Mouse (Mus musculus) limb, embryonic 13.5 days (tissue): ENCODE results near the gene Cep112. TPM values are rescaled to one million over a fixed set of nuclear protein-coding genes. Genes with fewer than 3 reads are reported as not detected.
A peak's percentile ranks its signal among the peaks of the same experiment; 100 is the strongest.

ENCODE experiments used
- ATAC-seq: fragments of 200-750 bp; cut with Nextera tagmentation; 2 replicates; pipeline ENCODE4 v1.8.0; 2017; ENCODE audit warnings: low read depth, moderate number of reproducible peaks, moderate TSS enrichment; ENCODE audit not compliant: low FRiP score
- H3K27ac ChIP-seq: fragments of 300-500 bp; sonication (generic); 2 replicates; pipeline ENCODE4 v1.5.1; 2015; ENCODE audit warnings: inconsistent platforms, mild to moderate bottlenecking, moderate library complexity
- H3K27me3 ChIP-seq: fragments of 300-500 bp; sonication (generic); 2 replicates; pipeline ENCODE4 v1.6.1; 2015; ENCODE audit warnings: mild to moderate bottlenecking, inconsistent platforms
- H3K36me3 ChIP-seq: fragments of 300-500 bp; sonication (generic); 2 replicates; pipeline ENCODE4 v1.6.1; 2015; ENCODE audit warnings: inconsistent platforms, mild to moderate bottlenecking, moderate library complexity
- H3K4me1 ChIP-seq: fragments of 300-500 bp; sonication (generic); 2 replicates; pipeline ENCODE4 v1.6.1; 2015; ENCODE audit warnings: inconsistent platforms
- H3K4me2 ChIP-seq: fragments of 300-500 bp; sonication (generic); replicated peaks from 2 replicates; pipeline ENCODE4 v1.6.1; 2015; ENCODE audit warnings: inconsistent platforms, mild to moderate bottlenecking, moderate library complexity
- H3K4me3 ChIP-seq: fragments of 300-500 bp; sonication (generic); 2 replicates; pipeline ENCODE4 v1.5.1; 2015; ENCODE audit warnings: moderate library complexity, mild to moderate bottlenecking, inconsistent platforms
- H3K9ac ChIP-seq: fragments of 300-500 bp; sonication (generic); 2 replicates; pipeline ENCODE4 v1.6.1; 2015; ENCODE audit warnings: mild to moderate bottlenecking, inconsistent platforms
- H3K9me3 ChIP-seq: fragments of 300-500 bp; sonication (generic); 2 replicates; pipeline ENCODE4 v1.6.1; 2016; ENCODE audit warnings: inconsistent platforms
- WGBS: fragments of 180-500 bp; shearing (Covaris S2); methylation state at CpG from one replicate; pipeline ENCODE4 v1.1.7; 2015; 5-methylcytosine and 5-hydroxymethylcytosine counted together
- polyA plus RNA-seq: library from polyadenylated mRNA; unstranded; fragments of >200 nt; fragmentation: Nextera tagmentation; extraction: Ambion mirVana; gene quantifications from 2 replicates; pipeline ENCODE4 v1.2.1, GENCODE M21; 2015

Cep112 gene
- polyA plus RNA-seq = 19.8 and 20.7 TPM in 2 replicates

DNA sequence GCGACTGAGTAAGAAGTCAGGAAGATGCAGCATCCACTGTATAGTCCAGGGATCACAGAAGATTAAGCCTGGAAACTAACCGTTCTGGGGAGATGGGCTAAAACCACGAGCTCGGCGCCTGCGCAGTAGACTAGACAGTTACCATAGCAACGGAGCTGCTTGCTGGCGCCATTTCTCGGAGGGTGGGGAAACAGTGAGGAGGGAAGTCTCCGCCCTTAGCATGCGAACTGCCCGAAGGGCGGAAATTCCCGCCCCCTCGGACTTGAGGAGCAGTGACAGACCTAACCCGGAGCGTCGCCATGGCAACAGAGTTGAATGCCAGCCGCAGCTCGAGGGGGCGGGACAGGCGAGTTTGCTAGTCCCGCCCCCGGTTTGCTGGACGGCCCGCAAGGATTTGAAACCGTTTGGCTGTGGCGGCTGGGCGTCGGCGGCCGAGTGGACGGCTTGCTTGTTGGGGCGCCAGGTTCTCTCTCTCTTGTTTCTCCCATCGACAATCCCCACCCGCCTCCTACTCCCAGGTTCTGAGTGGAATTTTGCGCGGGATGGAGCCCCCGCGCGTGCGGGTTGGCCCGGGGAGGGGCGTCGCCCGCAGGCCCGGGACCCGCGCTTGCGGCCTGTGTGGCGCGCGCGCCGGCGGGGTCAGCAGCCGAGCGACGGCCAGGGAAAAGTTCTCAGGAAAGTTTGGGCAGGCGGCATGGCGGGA is at the start of gene Cep112:
Gene Cep112 (plus strand): TSS at position 304 of the 703 bp plus-strand sequence.
- peaks cover 18% of the 10 kb centered on the region for H3K4me1 ChIP-seq
- H3K9ac ChIP-seq = peak within 1 kb of the TSS; percentile 85
- peak; percentile 96 for ATAC-seq
- no peaks in the 10 kb centered on the region for H3K9me3 ChIP-seq
- H3K4me2 ChIP-seq = peak within 1 kb of the TSS; percentile 71
- H3K4me3 ChIP-seq = peak within 1 kb of the TSS; percentile 72
- WGBS = under 1% methylated on average over 61 of the region's 61 CpGs
- H3K27me3 ChIP-seq = no peaks in the 10 kb centered on the region
- no peak within 1 kb of the TSS for H3K27ac ChIP-seq
- H3K36me3 ChIP-seq = no peaks in the 10 kb centered on the region

DNA sequence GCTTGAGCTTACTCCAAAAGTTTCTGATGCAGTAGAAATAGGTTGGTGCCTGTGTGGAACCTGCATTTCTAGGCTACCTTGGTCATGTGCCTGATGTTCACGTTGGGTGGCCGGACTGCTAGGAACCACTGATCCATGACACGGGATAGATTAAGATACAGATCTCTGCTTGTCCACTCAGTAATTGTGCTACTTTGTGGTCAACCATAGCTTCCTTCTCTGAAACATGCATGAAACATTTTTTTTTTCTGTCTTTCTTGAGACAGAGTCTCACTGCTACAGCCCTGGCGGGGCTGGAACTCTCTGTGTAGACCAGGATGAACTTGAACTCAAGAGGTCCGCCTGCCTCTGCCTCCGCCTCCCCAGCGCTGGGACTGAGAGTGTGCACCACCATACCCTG is 48.2 kb upstream of the Cep112 start:
- 97% methylated on average over 7 of the region's 7 CpGs for WGBS

DNA sequence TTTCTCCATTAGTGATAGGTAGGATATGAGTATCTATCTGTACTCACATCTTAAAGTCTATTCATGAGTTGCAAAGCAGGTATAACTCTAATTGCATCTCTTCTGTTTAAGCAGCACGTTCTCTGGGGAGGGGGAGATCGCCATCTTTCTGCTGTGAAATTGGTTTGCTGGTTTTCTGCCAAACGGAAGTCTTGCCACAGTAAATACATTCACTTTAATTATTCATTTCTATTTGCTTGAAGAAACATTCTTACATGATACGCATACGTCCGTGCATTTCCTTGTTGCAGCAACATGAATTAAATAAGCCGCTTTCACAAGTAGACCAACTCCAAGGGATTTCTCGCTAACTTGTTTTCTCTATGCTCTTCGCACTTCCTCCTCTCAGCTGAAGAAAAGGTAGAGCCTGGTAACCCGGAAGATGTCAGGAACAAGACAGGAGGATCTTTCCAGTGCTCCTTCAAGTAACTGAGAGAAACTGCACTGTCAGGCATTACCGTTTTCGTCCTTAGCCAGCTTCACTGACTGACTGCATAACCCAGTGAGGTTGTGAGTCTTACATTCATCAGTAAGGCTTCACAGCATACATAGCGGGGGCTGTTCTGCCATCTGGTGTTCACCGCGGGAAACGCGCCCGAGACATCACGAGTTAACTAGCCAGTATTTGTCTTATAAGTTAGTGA is 47.2 kb upstream of the Cep112 start:
- Histone ChIP-seq H3K27ac (no peak overlapping the region), H3K9ac (no peak overlapping the region), H3K4me3 (no peak overlapping the region), H3K9me3 (no peaks in the 10 kb centered on the region), H3K27me3 (no peaks in the 10 kb centered on the region), H3K4me2 (no peak overlapping the region), H3K4me1 (0 out of 2 replicates have a peak, but pooled peaks cover 2% of the 10 kb centered on the region), H3K36me3 (no peaks in the 10 kb centered on the region)
- ATAC-seq = peak; percentile 69; the same call in 1 of the 2 replicates
- WGBS = 40% methylated on average over 19 of the region's 19 CpGs

More for the DNA sequence above, 48.2 kb upstream of the Cep112 start:
- Histone ChIP-seq H3K36me3 (no peaks in the 10 kb centered on the region), H3K9ac (no peak overlapping the region), H3K4me1 (0 out of 2 replicates have a peak, but pooled peaks cover 2% of the 10 kb centered on the region), H3K4me3 (no peak overlapping the region), H3K27ac (no peak overlapping the region), H3K9me3 (no peaks in the 10 kb centered on the region), H3K27me3 (no peaks in the 10 kb centered on the region), H3K4me2 (no peak overlapping the region)
- no peak for ATAC-seq

DNA sequence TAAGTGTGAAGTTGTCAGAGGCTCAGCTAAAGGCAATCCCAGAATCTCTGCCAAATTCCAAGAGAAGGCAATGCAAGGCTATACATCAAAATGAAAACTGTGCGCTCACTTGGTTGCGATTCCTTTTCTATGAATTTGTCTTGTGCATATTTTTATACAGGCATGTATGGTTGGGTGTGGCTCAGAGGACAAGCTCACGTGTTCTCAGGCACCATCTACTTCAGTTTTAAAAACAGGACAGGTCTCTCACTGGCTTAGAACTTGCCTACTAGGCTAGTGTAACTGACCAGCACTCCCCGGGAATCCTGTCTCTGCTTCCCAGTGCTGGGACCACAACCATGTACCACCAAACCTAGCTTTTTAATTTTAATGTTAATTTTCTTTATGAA is 46.6 kb upstream of the Cep112 start:
- H3K9ac ChIP-seq = no peak overlapping the region

DNA sequence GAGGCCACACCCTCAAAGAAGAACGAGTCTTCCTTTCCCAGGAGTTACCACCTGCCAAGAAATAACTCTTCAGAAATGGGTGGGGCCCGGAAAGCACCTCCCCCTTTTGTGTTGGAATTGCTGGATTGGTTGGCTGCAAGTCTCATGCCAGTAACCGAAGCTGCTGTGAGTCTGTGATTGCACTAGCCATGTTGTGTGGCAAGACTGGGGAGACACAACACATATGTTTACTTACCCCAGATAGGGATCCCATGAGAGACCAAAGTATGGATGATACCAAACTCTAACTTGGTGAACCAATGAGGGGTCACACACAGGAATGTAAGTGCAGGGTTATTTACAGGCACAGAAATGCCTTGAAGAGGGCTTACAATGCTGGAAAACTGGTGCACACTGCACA is 42.3 kb upstream of the Cep112 start:
- Histone ChIP-seq H3K9ac (no peak overlapping the region), H3K27ac (no peak overlapping the region), H3K4me2 (no peak overlapping the region), H3K27me3 (no peaks in the 10 kb centered on the region), H3K4me3 (no peak overlapping the region), H3K4me1 (0 out of 2 replicates have a peak, but pooled peaks cover 2% of the 10 kb centered on the region), H3K9me3 (no peaks in the 10 kb centered on the region), H3K36me3 (no peaks in the 10 kb centered on the region)
- WGBS = 72% methylated on average over 3 of the region's 3 CpGs
- ATAC-seq = no peak

More for the DNA sequence above, 46.6 kb upstream of the Cep112 start:
- H3K27ac ChIP-seq = no peak overlapping the region
- H3K27me3 ChIP-seq = no peaks in the 10 kb centered on the region
- H3K36me3 ChIP-seq = no peaks in the 10 kb centered on the region
- 0 out of 2 replicates have a peak, but pooled peaks cover 2% of the 10 kb centered on the region for H3K4me1 ChIP-seq
- ATAC-seq = no peak
- 80% methylated on average over 4 of the region's 4 CpGs for WGBS
- H3K4me3 ChIP-seq = no peak overlapping the region
- no peaks in the 10 kb centered on the region for H3K9me3 ChIP-seq
- no peak overlapping the region for H3K4me2 ChIP-seq

DNA sequence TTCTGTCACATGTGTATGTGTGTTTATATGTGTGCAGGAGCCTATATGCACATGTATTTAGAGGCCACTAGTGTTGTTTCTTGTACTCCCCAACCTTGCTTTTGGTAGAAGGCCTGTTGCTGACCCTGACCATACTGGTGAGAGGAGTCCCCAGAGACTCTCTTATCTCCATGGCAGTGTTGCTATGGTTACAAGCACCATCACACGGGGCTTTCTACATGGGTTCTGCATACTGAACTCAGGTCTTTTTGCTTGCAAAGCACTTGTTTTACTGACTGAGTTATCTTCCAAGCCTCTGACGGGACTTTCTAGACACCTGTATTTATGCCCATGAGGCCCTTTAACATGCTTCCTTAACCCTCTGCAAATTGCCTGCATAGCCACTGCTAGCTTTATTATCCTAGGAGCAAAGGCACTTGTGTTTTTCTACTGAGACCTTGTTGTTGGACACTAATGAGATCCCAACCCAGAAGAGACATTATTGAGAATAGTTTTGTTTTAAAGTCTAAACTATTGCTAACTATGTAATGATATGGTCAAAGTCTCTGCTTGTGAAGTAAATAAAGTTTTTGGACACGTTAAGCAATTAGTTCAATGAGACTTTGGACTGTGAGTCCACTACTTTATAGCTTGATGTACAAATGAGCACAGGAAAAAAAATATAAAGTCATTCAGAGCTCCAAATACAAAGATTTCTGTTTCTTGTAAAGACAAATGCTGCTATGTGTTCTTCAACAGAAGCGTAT is 39.9 kb upstream of the Cep112 start:
- H3K27me3 ChIP-seq = no peaks in the 10 kb centered on the region
- H3K4me3 ChIP-seq = no peak overlapping the region
- no peak overlapping the region for H3K9ac ChIP-seq
- ATAC-seq = no peak
- no peak overlapping the region for H3K4me2 ChIP-seq
- H3K27ac ChIP-seq = no peak overlapping the region
- H3K9me3 ChIP-seq = no peaks in the 10 kb centered on the region
- H3K4me1 ChIP-seq = no peaks in the 10 kb centered on the region
- H3K36me3 ChIP-seq = no peaks in the 10 kb centered on the region
- whole genome bisulfite sequencing = 61% methylated on average over 4 of the region's 4 CpGs

DNA sequence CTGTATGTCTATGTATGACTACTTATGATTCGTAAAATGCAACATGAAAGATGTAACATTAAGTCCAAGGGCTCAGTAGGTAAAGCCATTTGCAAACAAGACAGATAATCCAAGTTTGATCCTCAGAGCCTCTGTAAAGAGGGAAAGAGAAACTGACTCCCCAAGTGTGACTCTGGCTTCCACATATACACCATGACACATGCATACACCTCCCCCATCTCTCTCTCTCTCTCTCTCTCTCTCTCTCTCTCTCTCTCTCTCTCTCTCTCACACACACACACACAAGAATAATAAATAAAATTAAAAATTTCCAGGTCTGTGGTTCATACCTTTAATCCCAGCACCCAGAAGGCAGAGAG is 39.3 kb upstream of the Cep112 start:
- H3K9ac ChIP-seq = no peak overlapping the region
- no peaks in the 10 kb centered on the region for H3K9me3 ChIP-seq
- H3K4me2 ChIP-seq = no peak overlapping the region
- H3K27me3 ChIP-seq = no peaks in the 10 kb centered on the region
- WGBS = 80% methylated on average over 1 of the region's 1 CpGs
- H3K4me3 ChIP-seq = no peak overlapping the region
- ATAC-seq = no peak
- no peaks in the 10 kb centered on the region for H3K36me3 ChIP-seq
- no peak overlapping the region for H3K27ac ChIP-seq
- no peaks in the 10 kb centered on the region for H3K4me1 ChIP-seq

DNA sequence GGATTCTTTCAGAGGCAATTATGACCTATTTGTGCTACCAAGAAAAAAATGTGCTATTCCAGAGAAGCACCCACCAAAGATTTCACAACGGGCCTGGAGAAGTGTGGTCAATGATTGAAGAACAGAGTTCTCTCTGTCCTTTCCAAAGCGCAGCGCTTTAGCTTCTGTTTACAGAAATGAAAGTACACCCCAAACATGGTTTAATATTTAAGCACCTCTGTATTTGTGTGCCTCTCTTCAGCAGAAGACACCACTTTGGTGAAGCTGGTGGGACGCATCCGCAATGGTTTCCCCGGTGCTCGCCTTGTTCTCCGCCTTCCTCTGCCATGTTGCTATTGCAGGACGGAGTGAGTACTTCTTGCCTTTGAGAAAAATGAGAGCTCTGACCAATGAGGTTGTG is 29.9 kb upstream of the Cep112 start:
- H3K4me1 ChIP-seq = no peaks in the 10 kb centered on the region
- no peak overlapping the region for H3K27ac ChIP-seq
- no peaks in the 10 kb centered on the region for H3K36me3 ChIP-seq
- 94% methylated on average over 9 of the region's 9 CpGs for WGBS
- no peaks in the 10 kb centered on the region for H3K9me3 ChIP-seq
- no peak overlapping the region for H3K4me2 ChIP-seq
- no peaks in the 10 kb centered on the region for H3K27me3 ChIP-seq
- H3K4me3 ChIP-seq = no peak overlapping the region
- ATAC-seq = no peak
- H3K9ac ChIP-seq = no peak overlapping the region

DNA sequence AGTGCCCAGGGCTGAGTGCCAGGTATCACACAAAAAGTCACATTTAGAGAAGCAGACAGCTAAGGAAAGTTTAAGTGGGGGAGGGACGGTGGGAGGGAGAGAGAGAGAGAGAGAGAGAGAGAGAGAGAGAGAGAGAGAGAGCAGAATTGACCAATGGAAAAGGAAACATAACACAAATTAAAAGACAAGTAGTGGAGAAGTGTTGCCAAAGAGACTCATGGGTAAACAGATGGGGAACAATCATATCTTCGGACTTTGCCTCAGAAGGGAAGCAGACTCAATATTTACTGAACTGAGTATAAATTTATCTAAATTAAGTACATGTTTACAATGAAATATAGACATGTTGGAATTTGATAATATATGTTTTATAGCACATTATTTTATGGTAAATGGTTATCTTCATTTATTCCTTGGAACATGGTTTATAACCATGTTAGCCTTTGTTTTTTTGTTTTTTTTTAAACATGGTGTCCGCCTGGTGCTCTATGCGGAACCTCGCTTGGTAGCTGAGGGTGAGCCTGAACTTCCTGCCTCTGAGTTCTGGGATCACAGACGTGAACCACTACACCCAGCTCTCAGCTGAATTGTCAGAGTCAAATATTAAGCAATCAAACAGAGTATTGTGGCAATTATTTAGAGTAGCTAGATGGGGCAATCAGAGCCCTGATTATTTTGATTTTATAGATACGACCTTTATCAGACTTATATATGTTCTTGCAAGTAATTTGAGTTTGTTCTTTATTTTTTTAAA is 28.7 kb upstream of the Cep112 start:
- H3K36me3 ChIP-seq = no peaks in the 10 kb centered on the region
- WGBS = 83% methylated on average over 7 of the region's 7 CpGs

DNA sequence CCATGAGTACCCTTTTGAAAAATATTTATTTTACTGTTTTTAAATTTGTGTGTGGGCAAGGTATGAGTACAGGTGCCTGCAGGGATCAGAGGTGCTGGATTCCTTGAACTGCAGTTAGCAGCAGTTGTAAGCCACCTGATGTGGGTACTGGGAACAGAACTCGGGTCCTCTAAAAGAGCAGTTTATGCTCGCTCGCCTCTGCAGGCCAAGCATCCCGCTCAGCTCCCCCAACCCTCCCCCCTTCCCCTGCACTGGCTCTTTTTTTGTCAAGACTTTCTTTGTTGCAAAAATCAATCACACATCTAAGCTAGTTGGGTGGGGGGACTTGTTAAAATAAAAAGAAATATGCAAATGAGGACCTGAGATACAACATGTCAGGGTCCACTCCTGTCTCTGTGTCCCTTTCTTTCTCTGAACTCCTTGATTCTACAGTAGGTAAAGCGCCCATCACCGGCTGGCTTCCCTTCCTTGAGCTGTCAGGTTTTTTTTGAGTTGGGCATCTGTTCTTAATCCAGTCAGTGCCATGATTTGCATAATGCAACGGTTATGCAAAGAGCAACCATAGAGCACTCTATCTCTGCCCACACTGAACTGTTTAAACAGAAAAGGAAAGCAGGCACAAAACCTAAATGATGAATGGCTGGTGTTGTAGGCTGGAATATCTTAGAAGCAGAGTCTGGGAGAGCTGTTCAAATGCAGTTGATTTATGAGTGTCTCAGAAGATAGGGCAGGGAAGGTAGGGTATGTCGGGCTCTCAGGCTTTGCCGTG is 14.9 kb upstream of the Cep112 start:
- ATAC-seq = no peak
- WGBS = 59% methylated on average over 8 of the region's 9 CpGs

More for the DNA sequence above, 28.7 kb upstream of the Cep112 start:
- H3K4me1 ChIP-seq = no peaks in the 10 kb centered on the region
- H3K9me3 ChIP-seq = no peaks in the 10 kb centered on the region
- no peak overlapping the region for H3K4me2 ChIP-seq
- no peaks in the 10 kb centered on the region for H3K27me3 ChIP-seq
- H3K9ac ChIP-seq = no peak overlapping the region
- no peak for ATAC-seq
- H3K4me3 ChIP-seq = no peak overlapping the region
- no peak overlapping the region for H3K27ac ChIP-seq

DNA sequence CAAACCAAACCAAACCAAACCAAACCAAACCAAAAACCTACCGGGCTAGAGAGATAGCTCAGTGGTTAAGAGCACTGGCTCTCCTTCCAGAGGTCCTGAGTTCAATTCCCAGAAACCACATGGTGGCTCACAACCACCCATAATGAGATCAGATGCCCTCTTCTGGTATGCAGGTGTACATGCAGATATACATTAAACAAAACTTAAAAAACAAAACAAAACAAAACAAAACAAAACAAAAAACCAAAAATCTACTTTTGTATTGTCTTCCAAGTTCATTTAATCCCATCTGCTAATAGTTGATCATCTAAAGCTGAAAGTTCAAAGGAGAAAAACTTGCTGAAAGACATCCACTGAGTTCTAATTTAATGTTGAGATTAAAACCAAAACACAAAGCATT is 8.6 kb upstream of the Cep112 start:
- Histone ChIP-seq H3K4me1 (no peaks in the 10 kb centered on the region), H3K4me2 (no peak overlapping the region), H3K36me3 (no peaks in the 10 kb centered on the region), H3K4me3 (no peak overlapping the region), H3K9me3 (no peaks in the 10 kb centered on the region), H3K27me3 (no peaks in the 10 kb centered on the region), H3K9ac (no peak overlapping the region), H3K27ac (no peak overlapping the region)
- ATAC-seq = no peak
- 94% methylated on average over 1 of the region's 1 CpGs for WGBS

More for the DNA sequence above, 14.9 kb upstream of the Cep112 start:
- H3K27me3 ChIP-seq = no peaks in the 10 kb centered on the region
- H3K4me2 ChIP-seq = no peak overlapping the region
- H3K36me3 ChIP-seq = no peaks in the 10 kb centered on the region
- no peaks in the 10 kb centered on the region for H3K9me3 ChIP-seq
- no peak overlapping the region for H3K4me3 ChIP-seq
- no peak overlapping the region for H3K9ac ChIP-seq
- H3K27ac ChIP-seq = no peak overlapping the region
- no peaks in the 10 kb centered on the region for H3K4me1 ChIP-seq
